Mouse (Mus musculus) liver, adult 2 months (tissue): ENCODE results near the gene Fam53b.

ENCODE experiments used
- CTCF ChIP-seq: fragments of 200-500 bp; IDR thresholded peaks from 2 replicates; pipeline ENCODE4 v1.5.1; 2011; ENCODE audit warnings: low read depth, low read length, control low read depth
- POLR2A ChIP-seq: fragments of 200-500 bp; IDR thresholded peaks from 2 replicates; pipeline ENCODE4 v1.6.1; 2011; ENCODE audit warnings: low read length, control low read depth; ENCODE audit not compliant: insufficient read depth; ENCODE audit errors: extremely low read depth

DNA sequence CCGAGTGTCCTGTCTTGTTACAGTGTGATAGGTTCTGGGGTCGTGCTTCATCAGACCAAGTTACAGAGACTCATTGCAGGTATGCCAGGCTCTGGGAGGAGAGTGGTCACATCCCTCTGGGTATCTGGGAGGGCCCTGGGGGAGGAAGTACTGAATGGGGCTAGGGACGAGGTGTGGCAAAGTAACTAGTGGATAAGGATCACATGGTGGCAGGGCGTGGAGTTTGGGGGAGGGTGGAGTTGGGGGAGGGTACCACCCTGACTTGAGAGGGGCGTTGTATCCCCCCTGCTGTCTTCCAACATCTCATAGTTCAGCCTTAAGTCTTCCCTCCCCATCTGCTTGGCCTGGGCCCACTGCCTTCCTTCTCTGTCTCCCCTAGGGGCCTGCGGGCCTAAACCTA lies 134.1 kb downstream of the Fam53b start:
- no peak for TF ChIP-seq CTCF
- TF ChIP-seq POLR2A, result no peak
